Mouse (Mus musculus) heart, postnatal 0 days (tissue): Measurements from ENCODE around the gene E130218I03Rik.

Experiments
- CTCF ChIP-seq: IDR thresholded peaks from 2 replicates; pipeline ENCODE4 v1.5.1; 2016; ENCODE audit warnings: antibody characterized with exemption, control low read depth, low read depth
- EP300 ChIP-seq: IDR thresholded peaks from 2 replicates; pipeline ENCODE4 v1.6.1; 2016; ENCODE audit warnings: antibody characterized with exemption, low read depth

DNA sequence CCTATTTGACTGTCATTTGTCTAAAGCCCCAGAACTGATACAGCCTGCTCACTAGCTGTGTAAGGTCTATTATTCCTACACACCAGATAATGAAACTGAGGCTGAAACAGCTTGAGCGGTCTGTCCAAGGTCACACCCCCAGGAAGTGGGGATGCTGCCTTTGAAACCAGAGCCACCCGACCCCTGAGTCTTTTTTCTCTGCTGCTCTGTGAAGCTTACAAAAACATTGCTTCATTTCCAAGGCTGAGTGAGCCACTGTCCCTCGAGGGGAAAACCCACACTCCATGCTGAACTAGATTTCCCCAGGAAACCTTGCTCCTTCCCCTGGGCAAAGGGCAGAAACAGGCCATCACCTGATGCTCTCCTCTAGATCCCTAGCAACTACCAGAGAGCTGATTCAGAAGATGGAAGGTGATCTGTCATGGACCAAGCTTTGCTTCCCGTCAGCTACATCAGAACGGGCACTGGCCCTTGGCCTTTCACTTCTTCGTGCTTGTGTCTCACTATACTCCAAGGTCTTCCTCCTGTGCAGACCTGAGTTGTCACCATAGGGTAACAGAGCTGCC is 36.9 kb upstream of the E130218I03Rik start:
- TF ChIP-seq CTCF = no peak
- no peak for TF ChIP-seq EP300
